Mouse (Mus musculus): ENCODE results near the gene Aimp1. TPM values are rescaled to one million over a fixed set of nuclear protein-coding genes. Genes with fewer than 3 reads are reported as not detected.

Aimp1 gene
- 67.2 and 70.2 TPM in 2 replicates for polyA plus RNA-seq (2015; fragmentation: Nextera tagmentation; extraction: Ambion mirVana)

- Histone ChIP-seq H3K36me3 (ENCODE audit: control insufficient read depth, insufficient read depth, low read length) (no peaks in the 10 kb centered on the region), H3K4me1 (ENCODE audit: control insufficient read depth, insufficient read depth, low read length) (peaks cover 10% of the 10 kb centered on the region), H3K27me3 (ENCODE audit: control insufficient read depth, insufficient read depth, low read length) (no peaks in the 10 kb centered on the region), H3K4me3 (replicated peaks; ENCODE audit: low read length) (peak within 1 kb of the TSS; percentile 97), H3K9ac (ENCODE audit: low read length) (peak within 1 kb of the TSS; percentile 92), H3K27ac (ENCODE audit: low read length) (peak within 1 kb of the TSS; percentile 94), H3K4me2 (ENCODE audit: low read depth, low read length) (peak within 1 kb of the TSS; percentile 90), H3K9me3 (replicated peaks; ENCODE audit: control insufficient read depth, low read length) (no peaks in the 10 kb centered on the region)
- ATAC-seq (ENCODE audit: insufficient read depth, low FRiP score), result no peak
- WGBS, result 1% methylated on average over 27 of the region's 27 CpGs
These were observed at the start of gene Aimp1 for GRCm38 (mm10) chr3:132684231-132684928. TSS of gene Aimp1 (minus strand) at chr3:132684370.

DNA sequence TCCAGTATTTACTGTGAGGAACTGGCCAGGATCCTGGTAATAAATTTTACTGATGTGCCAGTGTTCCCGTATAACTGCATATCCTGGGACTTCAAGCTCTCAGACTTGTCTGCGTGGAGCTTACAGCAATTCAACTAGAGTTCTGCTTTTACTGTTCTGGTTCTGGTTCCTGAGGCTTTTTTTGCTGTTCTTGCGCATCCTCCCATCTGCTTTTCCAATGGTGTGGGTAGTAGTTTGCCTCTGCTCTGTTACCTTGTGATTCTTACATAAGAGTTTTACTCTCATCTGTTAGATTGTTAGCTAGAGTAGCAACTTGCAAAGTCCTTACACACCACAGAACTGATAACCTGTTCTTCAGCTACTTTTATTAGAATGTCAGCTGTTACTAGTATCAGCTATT is 40.2 kb upstream of the Aimp1 start:
- Histone ChIP-seq H3K36me3 (ENCODE audit: control insufficient read depth, insufficient read depth, low read length) (peaks cover 4% of the 10 kb centered on the region; the same call in 1 of the 2 replicates), H3K27me3 (ENCODE audit: control insufficient read depth, insufficient read depth, low read length) (no peaks in the 10 kb centered on the region), H3K4me3 (replicated peaks; ENCODE audit: low read length) (no peak overlapping the region), H3K27ac (ENCODE audit: low read length) (no peak overlapping the region), H3K4me1 (ENCODE audit: control insufficient read depth, insufficient read depth, low read length) (no peaks in the 10 kb centered on the region), H3K9ac (ENCODE audit: low read length) (no peak overlapping the region), H3K4me2 (ENCODE audit: low read depth, low read length) (no peak overlapping the region), H3K9me3 (replicated peaks; ENCODE audit: control insufficient read depth, low read length) (no peaks in the 10 kb centered on the region)
- ATAC-seq (ENCODE audit: insufficient read depth, low FRiP score), result no peak
- WGBS, result 85% methylated on average over 3 of the region's 3 CpGs

GRCm38 (mm10) chr3:132717316-132717715 is 33.1 kb upstream of the Aimp1 start:
- ATAC-seq (ENCODE audit: insufficient read depth, low FRiP score), result no peak
- H3K27ac ChIP-seq (ENCODE audit: low read length), result no peak overlapping the region
- H3K36me3 ChIP-seq (ENCODE audit: control insufficient read depth, insufficient read depth, low read length), result no peaks in the 10 kb centered on the region
- no peaks in the 10 kb centered on the region for H3K27me3 ChIP-seq (ENCODE audit: control insufficient read depth, insufficient read depth, low read length)
- H3K9ac ChIP-seq (ENCODE audit: low read length), result no peak overlapping the region
- no peaks in the 10 kb centered on the region for H3K9me3 ChIP-seq (replicated peaks; ENCODE audit: control insufficient read depth, low read length)
- no peak overlapping the region for H3K4me2 ChIP-seq (ENCODE audit: low read depth, low read length)
- H3K4me1 ChIP-seq (ENCODE audit: control insufficient read depth, insufficient read depth, low read length), result no peaks in the 10 kb centered on the region
- 91% methylated on average over 4 of the region's 4 CpGs for WGBS
- no peak overlapping the region for H3K4me3 ChIP-seq (replicated peaks; ENCODE audit: low read length)

DNA sequence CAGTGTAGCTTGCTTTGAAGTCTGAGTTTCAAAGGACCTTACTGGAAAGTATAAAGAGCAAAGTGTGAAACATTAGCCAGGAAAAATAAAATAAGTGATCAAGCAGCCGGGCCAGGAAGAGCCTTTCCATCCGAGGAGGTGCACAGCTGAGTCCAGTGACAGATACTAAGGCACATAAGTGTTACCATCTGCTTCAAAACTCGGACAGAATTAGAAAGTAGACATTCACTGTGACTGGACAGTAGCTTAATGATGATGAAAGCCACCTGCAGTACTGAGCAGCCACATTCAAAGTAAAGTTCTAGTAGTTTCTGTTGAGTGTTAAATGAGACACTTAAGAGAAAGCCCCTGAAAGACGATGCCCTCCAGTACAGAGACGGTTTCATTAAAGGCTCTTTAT is 29.7 kb upstream of the Aimp1 start:
- Histone ChIP-seq H3K4me3 (replicated peaks; ENCODE audit: low read length) (no peak overlapping the region), H3K4me2 (ENCODE audit: low read depth, low read length) (no peak overlapping the region), H3K9ac (ENCODE audit: low read length) (no peak overlapping the region), H3K27ac (ENCODE audit: low read length) (no peak overlapping the region), H3K36me3 (ENCODE audit: control insufficient read depth, insufficient read depth, low read length) (no peaks in the 10 kb centered on the region), H3K27me3 (ENCODE audit: control insufficient read depth, insufficient read depth, low read length) (no peaks in the 10 kb centered on the region), H3K9me3 (replicated peaks; ENCODE audit: control insufficient read depth, low read length) (no peaks in the 10 kb centered on the region), H3K4me1 (ENCODE audit: control insufficient read depth, insufficient read depth, low read length) (no peaks in the 10 kb centered on the region)
- 40% methylated on average over 5 of the region's 5 CpGs for WGBS
- ATAC-seq (ENCODE audit: insufficient read depth, low FRiP score), result peak; percentile 47

DNA sequence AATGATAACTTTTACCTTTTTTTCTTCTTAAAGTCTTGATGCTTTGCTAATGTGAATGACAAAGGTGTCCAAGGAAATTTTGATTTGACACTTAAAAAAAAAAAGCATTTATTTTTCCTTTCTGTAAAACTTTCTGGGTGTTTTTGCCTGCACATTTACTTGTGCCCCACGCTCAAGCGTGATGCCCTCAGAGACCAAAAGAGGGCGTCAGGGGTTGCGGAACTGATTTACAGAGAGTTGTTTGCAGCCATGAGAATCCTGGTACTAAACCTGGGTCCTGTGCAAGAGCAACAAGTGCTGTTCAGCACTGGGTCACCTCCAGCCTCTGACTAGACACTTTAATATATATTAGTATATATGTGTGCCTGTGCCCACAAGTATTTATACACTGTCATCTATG is 22.8 kb upstream of the Aimp1 start:
- 83% methylated on average over 4 of the region's 4 CpGs for WGBS
- Histone ChIP-seq H3K9me3 (replicated peaks; ENCODE audit: control insufficient read depth, low read length) (no peaks in the 10 kb centered on the region), H3K36me3 (ENCODE audit: control insufficient read depth, insufficient read depth, low read length) (no peaks in the 10 kb centered on the region), H3K4me3 (replicated peaks; ENCODE audit: low read length) (no peak overlapping the region), H3K27ac (ENCODE audit: low read length) (no peak overlapping the region), H3K4me1 (ENCODE audit: control insufficient read depth, insufficient read depth, low read length) (no peaks in the 10 kb centered on the region), H3K27me3 (ENCODE audit: control insufficient read depth, insufficient read depth, low read length) (no peaks in the 10 kb centered on the region), H3K9ac (ENCODE audit: low read length) (no peak overlapping the region), H3K4me2 (ENCODE audit: low read depth, low read length) (no peak overlapping the region)
- no peak for ATAC-seq (ENCODE audit: insufficient read depth, low FRiP score)

DNA sequence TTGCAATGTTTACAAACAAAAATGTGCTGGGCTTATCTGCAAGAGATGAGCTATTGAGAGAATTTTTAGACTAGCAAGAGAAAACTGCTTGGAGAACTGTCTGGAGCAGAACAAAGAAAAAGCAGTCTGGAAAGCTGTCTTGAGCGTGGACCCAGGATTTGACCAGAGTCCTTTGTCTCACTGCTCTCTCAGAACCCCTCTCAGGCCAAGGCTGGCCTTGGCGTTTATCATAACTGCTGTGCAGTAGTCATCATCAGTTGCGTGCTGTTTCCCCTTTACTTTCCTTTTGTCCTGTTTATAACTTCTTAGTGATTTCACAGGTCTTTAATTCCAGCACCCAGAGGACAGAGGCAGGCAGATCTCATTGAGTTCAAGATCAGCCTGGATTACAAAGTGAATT is 20.0 kb upstream of the Aimp1 start:
- ATAC-seq (ENCODE audit: insufficient read depth, low FRiP score), result no peak
- H3K27ac ChIP-seq (ENCODE audit: low read length), result no peak overlapping the region
- H3K9me3 ChIP-seq (replicated peaks; ENCODE audit: control insufficient read depth, low read length), result no peaks in the 10 kb centered on the region
- no peak overlapping the region for H3K4me3 ChIP-seq (replicated peaks; ENCODE audit: low read length)
- H3K36me3 ChIP-seq (ENCODE audit: control insufficient read depth, insufficient read depth, low read length), result no peaks in the 10 kb centered on the region
- no peak overlapping the region for H3K9ac ChIP-seq (ENCODE audit: low read length)
- H3K4me2 ChIP-seq (ENCODE audit: low read depth, low read length), result no peak overlapping the region
- H3K27me3 ChIP-seq (ENCODE audit: control insufficient read depth, insufficient read depth, low read length), result no peaks in the 10 kb centered on the region
- H3K4me1 ChIP-seq (ENCODE audit: control insufficient read depth, insufficient read depth, low read length), result no peaks in the 10 kb centered on the region
- 77% methylated on average over 3 of the region's 3 CpGs for WGBS

DNA sequence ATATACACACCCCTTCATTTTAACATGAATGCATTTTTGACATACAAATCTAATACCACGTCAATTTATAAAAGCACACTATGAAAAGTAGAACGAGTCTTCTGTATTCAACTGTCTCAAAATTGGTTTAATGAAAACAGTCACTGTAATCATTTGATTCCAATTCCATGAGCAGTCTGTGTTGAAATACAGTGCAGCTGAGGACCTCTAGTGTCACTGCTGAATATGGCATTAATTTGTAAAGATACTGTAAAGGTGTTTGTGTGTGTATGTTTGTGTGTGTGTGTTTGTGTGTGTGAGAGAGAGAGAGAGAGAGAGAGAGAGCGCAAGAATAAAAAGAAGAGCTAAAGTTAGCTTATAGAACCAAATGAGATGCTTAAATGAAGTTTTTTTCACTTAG is 17.2 kb upstream of the Aimp1 start:
- H3K9ac ChIP-seq (ENCODE audit: low read length), result no peak overlapping the region
- no peaks in the 10 kb centered on the region for H3K36me3 ChIP-seq (ENCODE audit: control insufficient read depth, insufficient read depth, low read length)
- no peak overlapping the region for H3K27ac ChIP-seq (ENCODE audit: low read length)
- ATAC-seq (ENCODE audit: insufficient read depth, low FRiP score), result no peak
- H3K4me1 ChIP-seq (ENCODE audit: control insufficient read depth, insufficient read depth, low read length), result no peaks in the 10 kb centered on the region
- no peaks in the 10 kb centered on the region for H3K9me3 ChIP-seq (replicated peaks; ENCODE audit: control insufficient read depth, low read length)
- H3K4me3 ChIP-seq (replicated peaks; ENCODE audit: low read length), result no peak overlapping the region
- no peaks in the 10 kb centered on the region for H3K27me3 ChIP-seq (ENCODE audit: control insufficient read depth, insufficient read depth, low read length)
- 65% methylated on average over 3 of the region's 3 CpGs for WGBS
- H3K4me2 ChIP-seq (ENCODE audit: low read depth, low read length), result no peak overlapping the region

DNA sequence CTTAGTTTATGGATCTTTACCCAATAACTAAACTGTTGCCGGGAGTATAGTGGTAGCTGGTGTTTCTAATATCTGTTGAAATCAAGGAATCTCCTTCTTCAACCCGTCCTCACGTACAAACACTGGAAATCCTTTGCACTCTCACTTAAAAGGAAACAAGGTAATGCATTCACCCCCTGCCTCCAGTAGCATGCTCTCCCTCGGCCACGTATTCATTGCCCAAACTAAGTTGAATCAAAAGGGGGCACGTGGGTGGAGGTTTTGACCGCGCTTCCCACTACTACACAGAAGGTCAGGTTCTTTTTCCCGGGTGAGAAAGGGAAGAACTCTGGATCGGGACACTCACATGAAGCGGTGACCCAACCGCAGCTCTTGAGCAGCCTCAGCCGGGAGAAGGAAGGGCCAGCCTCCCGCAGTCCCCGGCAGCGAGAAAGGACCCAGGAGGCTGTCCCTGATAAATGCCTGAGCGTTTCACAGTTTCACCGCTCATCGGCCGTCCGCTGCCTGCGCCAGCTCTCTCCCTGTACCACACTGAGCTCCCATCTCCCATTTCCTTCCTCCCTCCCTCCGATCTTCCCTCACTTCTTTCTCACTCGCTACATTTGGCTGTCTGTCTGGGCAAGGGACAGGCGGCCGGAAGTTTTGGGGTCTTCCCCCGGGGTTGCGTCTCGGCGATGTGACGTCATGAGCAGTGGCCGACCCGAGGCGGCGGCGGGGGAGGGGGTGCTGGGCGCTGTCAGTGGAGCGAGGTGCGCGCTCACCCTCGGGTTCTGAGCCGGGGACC is 531 bp downstream of the Aimp1 start, which contains the start of gene Tbck:
Gene Tbck (plus strand): TSS at position 698 of the 784 bp plus-strand sequence.
- under 1% methylated on average over 42 of the region's 42 CpGs for WGBS
- Histone ChIP-seq H3K4me3 (replicated peaks; ENCODE audit: low read length) (peak within 1 kb of the TSS; percentile 97), H3K27ac (ENCODE audit: low read length) (peak within 1 kb of the TSS; percentile 94), H3K27me3 (ENCODE audit: control insufficient read depth, insufficient read depth, low read length) (no peaks in the 10 kb centered on the region), H3K9ac (ENCODE audit: low read length) (peak within 1 kb of the TSS; percentile 92), H3K4me1 (ENCODE audit: control insufficient read depth, insufficient read depth, low read length) (peaks cover 10% of the 10 kb centered on the region), H3K9me3 (replicated peaks; ENCODE audit: control insufficient read depth, low read length) (no peaks in the 10 kb centered on the region), H3K4me2 (ENCODE audit: low read depth, low read length) (peak within 1 kb of the TSS; percentile 90), H3K36me3 (ENCODE audit: control insufficient read depth, insufficient read depth, low read length) (no peaks in the 10 kb centered on the region)
- ATAC-seq (ENCODE audit: insufficient read depth, low FRiP score), result peak; percentile 97

GRCm38 (mm10) chr3:132677494-132677893 is 6.7 kb downstream of the Aimp1 start:
- Histone ChIP-seq H3K4me1 (ENCODE audit: control insufficient read depth, insufficient read depth, low read length) (peaks cover 1% of the 10 kb centered on the region), H3K27me3 (ENCODE audit: control insufficient read depth, insufficient read depth, low read length) (no peaks in the 10 kb centered on the region), H3K9ac (ENCODE audit: low read length) (no peak overlapping the region), H3K9me3 (replicated peaks; ENCODE audit: control insufficient read depth, low read length) (no peaks in the 10 kb centered on the region), H3K4me2 (ENCODE audit: low read depth, low read length) (no peak overlapping the region), H3K36me3 (ENCODE audit: control insufficient read depth, insufficient read depth, low read length) (no peaks in the 10 kb centered on the region), H3K27ac (ENCODE audit: low read length) (no peak overlapping the region), H3K4me3 (replicated peaks; ENCODE audit: low read length) (no peak overlapping the region)
- no peak for ATAC-seq (ENCODE audit: insufficient read depth, low FRiP score)
- 77% methylated on average over 2 of the region's 2 CpGs for WGBS
